Mouse (Mus musculus): ENCODE measurements at regions not wholly inside any gene's neighbourhood (a gene's known extent, or its start where the extent isn't known, plus 50 kb on each side); places are given as distances from the start of the nearest gene placed in this dataset.
"Not testable (repeated sequence)": the region's sequence is repeated elsewhere in the genome, so short reads cannot be mapped to it uniquely, and the experiment has no call there.

- peak; percentile 64 for DNase-seq
- intact Hi-C loops (cut with DNase I) = no loop called here
These were observed 54.0 kb upstream of the Cnep1r1 start for GRCm38 (mm10) chr8:88064414-88065110.

GRCm38 (mm10) chr8:88059107-88059506 lies 59.5 kb upstream of the Cnep1r1 start:
- DNase-seq; intact Hi-C loops (cut with DNase I): not testable (repeated sequence)

GRCm38 (mm10) chr8:88057686-88058234 lies 60.8 kb upstream of the Cnep1r1 start:
- intact Hi-C loops (cut with DNase I) = no loop called here
- peak; percentile 57 for DNase-seq

- DNase-seq = no peak
- intact Hi-C loops (cut with DNase I) = no loop called here
These were observed 67.9 kb upstream of the Cnep1r1 start for GRCm38 (mm10) chr8:88050651-88051050.

- intact Hi-C loops (cut with DNase I) = no loop called here
These were observed 69.5 kb upstream of the Cnep1r1 start for GRCm38 (mm10) chr8:88049091-88049490.

GRCm38 (mm10) chr8:88045995-88046394 lies 72.6 kb upstream of the Cnep1r1 start:
- DNase-seq = no peak
- intact Hi-C loops (cut with DNase I) = no loop called here

More at GRCm38 (mm10) chr8:88049091-88049490, 69.5 kb upstream of the Cnep1r1 start:
- peak; percentile 60 for DNase-seq

- no peak for DNase-seq
- intact Hi-C loops (cut with DNase I) = no loop called here
These were observed 79.3 kb upstream of the Cnep1r1 start for GRCm38 (mm10) chr8:88039286-88039685.

- intact Hi-C loops (cut with DNase I) = no loop called here
- DNase-seq = no peak
These were observed 78.6 kb upstream of the Zfp423 start for GRCm38 (mm10) chr8:88037994-88038393.

- peak; percentile 25 for DNase-seq
- intact Hi-C loops (cut with DNase I) = no loop called here
These were observed 73.7 kb upstream of the Zfp423 start for GRCm38 (mm10) chr8:88033054-88033453.

- peak; percentile 48 for DNase-seq
- intact Hi-C loops (cut with DNase I) = loop anchor here (10.0 kb wide), 1 partner anchor 430 kb away; no protein-coding TSS in a partner anchor
These were observed 65.1 kb upstream of the Zfp423 start for GRCm38 (mm10) chr8:88024496-88024895.

GRCm38 (mm10) chr8:88023423-88023822 lies 64.0 kb upstream of the Zfp423 start:
- intact Hi-C loops (cut with DNase I) = loop anchor here (10.0 kb wide), 1 partner anchor 429 kb away; no protein-coding TSS in a partner anchor
- peak; percentile 60 for DNase-seq

GRCm38 (mm10) chr8:88022776-88023385 lies 63.5 kb upstream of the Zfp423 start:
- DNase-seq = no peak
- intact Hi-C loops (cut with DNase I) = loop anchor here (10.0 kb wide), 1 partner anchor 428 kb away; no protein-coding TSS in a partner anchor

GRCm38 (mm10) chr8:88019243-88020115 lies 60.1 kb upstream of the Zfp423 start:
- intact Hi-C loops (cut with DNase I) = loop anchor here (10.0 kb wide), 2 partner anchors 305 to 425 kb away; no protein-coding TSS in a partner anchor
- DNase-seq = peak; percentile 31

- intact Hi-C loops (cut with DNase I) = loop anchor here (10.0 kb wide), 1 partner anchor 304 kb away; no protein-coding TSS in a partner anchor
- no peak for DNase-seq
These were observed 59.1 kb upstream of the Zfp423 start for GRCm38 (mm10) chr8:88018494-88018893.

GRCm38 (mm10) chr8:88012177-88012825 lies 52.9 kb upstream of the Zfp423 start:
- intact Hi-C loops (cut with DNase I) = loop anchor here (10.0 kb wide), 1 partner anchor 298 kb away; no protein-coding TSS in a partner anchor
- no peak for DNase-seq

- peak; percentile 35 for DNase-seq
- intact Hi-C loops (cut with DNase I) = loop anchor here (10.0 kb wide), 1 partner anchor 296 kb away; no protein-coding TSS in a partner anchor
These were observed 51.2 kb upstream of the Zfp423 start for GRCm38 (mm10) chr8:88010566-88010965.

- intact Hi-C loops (cut with DNase I) = loop anchor here (10.0 kb wide), 1 partner anchor 295 kb away; no protein-coding TSS in a partner anchor
- no peak for DNase-seq
These were observed 50.5 kb upstream of the Zfp423 start for GRCm38 (mm10) chr8:88009878-88010277.

All from left cerebral cortex, postnatal 4 days (tissue).